Mouse (Mus musculus) forebrain, embryonic 11.5 days (tissue): ENCODE measurements around the gene Kctd14. TPM values are rescaled to one million over a fixed set of nuclear protein-coding genes. Genes with fewer than 3 reads are reported as not detected.
"Not testable (repeated sequence)": the region's sequence is repeated elsewhere in the genome, so short reads cannot be mapped to it uniquely, and the experiment has no call there.

Experiments
- ATAC-seq: fragments of 200-750 bp; cut with Nextera tagmentation; replicated peaks from 2 replicates; pipeline ENCODE4 v1.8.0; 2017; ENCODE audit warnings: moderate TSS enrichment; ENCODE audit not compliant: low FRiP score
- DNase-seq: peaks from one replicate; pipeline ENCODE4 v3.0.0-alpha.2; 2017; ENCODE audit warnings: low spot score
- H3K27ac ChIP-seq: fragments of 300-500 bp; sonication (generic); 2 replicates; pipeline ENCODE4 v1.5.1; 2014; ENCODE audit warnings: low read depth, low read length
- H3K27me3 ChIP-seq: fragments of 300-500 bp; sonication (generic); 2 replicates; pipeline ENCODE4 v1.6.1; 2014; ENCODE audit warnings: mild to moderate bottlenecking, low read length, mixed read lengths; ENCODE audit not compliant: control insufficient read depth, insufficient read depth
- H3K36me3 ChIP-seq: fragments of 300-500 bp; sonication (generic); 2 replicates; pipeline ENCODE4 v1.6.1; 2014; ENCODE audit warnings: mild to moderate bottlenecking, low read length, moderate library complexity, mixed read lengths; ENCODE audit not compliant: control insufficient read depth, insufficient read depth
- H3K4me1 ChIP-seq: fragments of 300-500 bp; sonication (generic); replicated peaks from 2 replicates; pipeline ENCODE4 v1.6.1; 2014; ENCODE audit warnings: low read length, mixed read lengths; ENCODE audit not compliant: control insufficient read depth, insufficient read depth
- H3K4me2 ChIP-seq: fragments of 300-500 bp; sonication (generic); 2 replicates; pipeline ENCODE4 v1.6.1; 2014; ENCODE audit warnings: low read depth, mild to moderate bottlenecking, low read length, moderate library complexity, mixed read lengths; ENCODE audit not compliant: severe bottlenecking
- H3K4me3 ChIP-seq: fragments of 300-500 bp; sonication (generic); 2 replicates; pipeline ENCODE4 v1.5.1; 2014; ENCODE audit warnings: low read depth, low read length
- H3K9ac ChIP-seq: fragments of 300-500 bp; sonication (generic); 2 replicates; pipeline ENCODE4 v1.6.1; 2014; ENCODE audit warnings: low read length
- H3K9me3 ChIP-seq: fragments of 300-500 bp; sonication (generic); 2 replicates; pipeline ENCODE4 v1.6.1; 2016; ENCODE audit warnings: low read length, mixed read lengths; ENCODE audit not compliant: control insufficient read depth
- WGBS: fragments of 180-500 bp; shearing (Covaris S2); extraction: QIAGEN DNeasy Blood & Tissue Kit; methylation state at CpG from one replicate; pipeline ENCODE4 v1.1.7; 2014; 5-methylcytosine and 5-hydroxymethylcytosine counted together
- polyA plus RNA-seq: library from polyadenylated mRNA; unstranded; fragments of >200 nt; fragmentation: Nextera tagmentation; extraction: Ambion mirVana; gene quantifications from 2 replicates; pipeline ENCODE4 v1.2.1, GENCODE M21; 2014

Kctd14 gene
- 0.87 and 1.3 TPM in 2 replicates for polyA plus RNA-seq

DNA sequence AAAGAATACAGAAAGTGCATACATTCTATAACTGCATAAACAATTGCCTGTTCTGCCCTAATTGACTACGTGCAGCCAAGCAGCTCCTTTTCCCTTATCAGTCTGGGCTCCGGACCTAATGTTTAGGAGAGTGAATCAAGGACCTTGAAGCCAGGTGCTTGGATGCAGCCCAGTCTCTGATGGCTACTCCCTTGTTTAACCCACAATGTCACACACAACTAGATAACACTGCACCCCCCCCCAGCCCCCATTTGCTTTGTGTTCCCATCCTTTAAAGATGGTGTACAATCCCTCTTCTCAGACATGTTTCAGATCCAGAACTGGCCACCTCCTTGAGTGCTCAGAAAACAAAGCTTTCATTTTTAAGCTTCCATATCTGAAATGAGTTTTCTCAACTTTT, at the start of gene Kctd14:
Kctd14 (plus strand) TSS at position 301 of the 400 bp plus-strand sequence.
- not testable (repeated sequence) for H3K4me3 ChIP-seq, H3K36me3 ChIP-seq, H3K9me3 ChIP-seq, ATAC-seq, DNase-seq, H3K4me1 ChIP-seq, H3K9ac ChIP-seq, H3K4me2 ChIP-seq, H3K27me3 ChIP-seq, H3K27ac ChIP-seq
- 83% methylated on average over 2 of the region's 2 CpGs for WGBS

DNA sequence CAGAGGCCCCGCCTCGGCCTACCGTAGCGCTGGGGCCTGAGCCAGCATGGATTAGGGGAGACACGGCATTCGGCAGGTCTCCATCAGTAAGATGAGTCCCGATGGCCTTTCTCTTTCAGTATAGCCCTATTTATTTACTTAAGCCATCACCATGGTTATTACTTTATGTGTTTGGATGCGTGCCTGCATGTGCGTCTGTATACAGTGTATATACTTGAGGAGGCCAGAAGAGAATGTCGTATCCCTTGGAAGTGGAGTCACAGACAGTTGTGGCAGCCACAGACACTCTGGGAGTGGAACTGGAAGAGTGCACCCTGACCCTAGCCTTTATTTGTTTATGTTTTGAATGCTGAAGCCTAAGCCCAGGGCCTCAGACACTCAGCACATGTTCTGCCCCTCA, 44.0 kb upstream of the Kctd14 start:
- DNase-seq: no peak
- peaks cover 2% of the 10 kb centered on the region; the same call in 1 of the 2 replicates for H3K36me3 ChIP-seq
- H3K9ac ChIP-seq: no peak overlapping the region
- no peaks in the 10 kb centered on the region for H3K27me3 ChIP-seq
- no peak overlapping the region for H3K4me2 ChIP-seq
- 95% methylated on average over 10 of the region's 10 CpGs for WGBS
- no peak overlapping the region for H3K27ac ChIP-seq
- H3K4me3 ChIP-seq: no peak overlapping the region
- no peaks in the 10 kb centered on the region for H3K9me3 ChIP-seq
- no peaks in the 10 kb centered on the region for H3K4me1 ChIP-seq
- ATAC-seq: no peak

- Histone ChIP-seq H3K9me3 (no peaks in the 10 kb centered on the region), H3K27me3 (no peaks in the 10 kb centered on the region), H3K9ac (no peak overlapping the region), H3K4me3 (no peak overlapping the region), H3K27ac (no peak overlapping the region), H3K4me1 (no peaks in the 10 kb centered on the region), H3K4me2 (no peak overlapping the region), H3K36me3 (peaks cover 2% of the 10 kb centered on the region; the same call in 1 of the 2 replicates)
- no peak for ATAC-seq
- WGBS: 93% methylated on average over 2 of the region's 2 CpGs
- no peak for DNase-seq
Observed at GRCm38 (mm10) chr7:97411106-97411505, 40.0 kb upstream of the Kctd14 start.

GRCm38 (mm10) chr7:97411575-97411974, 39.5 kb upstream of the Kctd14 start:
- ATAC-seq: no peak
- Histone ChIP-seq H3K9me3 (no peaks in the 10 kb centered on the region), H3K4me1 (no peaks in the 10 kb centered on the region), H3K4me3 (no peak overlapping the region), H3K9ac (no peak overlapping the region), H3K4me2 (no peak overlapping the region), H3K36me3 (peaks cover 2% of the 10 kb centered on the region; the same call in 1 of the 2 replicates), H3K27ac (no peak overlapping the region), H3K27me3 (no peaks in the 10 kb centered on the region)
- WGBS: 72% methylated on average over 3 of the region's 3 CpGs
- no peak for DNase-seq

DNA sequence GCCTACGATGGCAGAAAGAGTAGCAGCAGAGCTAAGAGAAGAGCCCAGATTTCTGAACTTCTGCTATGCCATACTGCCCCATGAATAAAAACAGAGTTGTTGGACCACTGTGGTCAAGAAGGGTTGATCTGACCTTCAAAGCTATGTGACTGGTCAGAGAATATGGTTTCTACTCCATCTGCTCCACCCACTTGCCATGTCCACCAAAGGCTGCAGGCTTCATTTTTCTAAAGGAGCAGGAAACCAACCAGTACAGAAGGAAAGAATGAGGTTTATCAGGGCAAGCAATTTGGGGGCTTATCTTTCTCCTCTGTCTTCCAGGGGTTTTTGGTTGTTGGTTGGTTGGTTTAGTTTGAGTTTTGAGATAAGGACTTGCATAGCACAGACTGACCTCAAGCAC, 37.1 kb upstream of the Kctd14 start:
- no peaks in the 10 kb centered on the region for H3K27me3 ChIP-seq
- H3K4me1 ChIP-seq: no peaks in the 10 kb centered on the region
- H3K4me3 ChIP-seq: no peak overlapping the region
- H3K9me3 ChIP-seq: no peaks in the 10 kb centered on the region
- no peak overlapping the region for H3K9ac ChIP-seq
- DNase-seq (no peak), ATAC-seq (no peak)
- H3K27ac ChIP-seq: no peak overlapping the region
- peaks cover 2% of the 10 kb centered on the region; the same call in 1 of the 2 replicates for H3K36me3 ChIP-seq
- 100% methylated on average over 1 of the region's 1 CpGs for WGBS
- no peak overlapping the region for H3K4me2 ChIP-seq

DNA sequence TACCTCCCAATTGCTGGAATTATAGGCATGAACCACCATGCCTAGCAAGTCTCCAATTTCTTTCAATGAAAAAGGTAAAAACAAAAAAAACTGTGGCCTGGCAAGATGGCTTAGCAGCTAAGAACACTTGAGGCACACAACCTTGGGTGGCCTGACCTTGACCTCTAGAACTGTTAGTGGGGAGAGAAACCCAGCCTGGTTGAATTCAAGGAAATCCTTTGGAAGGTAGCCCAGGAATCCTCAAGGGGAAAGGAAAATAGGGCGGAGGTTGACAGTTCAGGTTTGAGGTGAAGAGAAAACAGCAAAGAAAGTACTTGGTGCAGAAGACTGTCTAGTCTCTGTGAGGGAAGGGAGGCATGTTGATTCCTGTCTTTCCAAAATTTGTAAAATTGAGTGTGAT, 36.7 kb upstream of the Kctd14 start:
- H3K9ac ChIP-seq: no peak overlapping the region
- no peak overlapping the region for H3K27ac ChIP-seq
- 97% methylated on average over 1 of the region's 1 CpGs for WGBS
- DNase-seq (no peak), ATAC-seq (no peak)
- H3K4me2 ChIP-seq: no peak overlapping the region
- H3K27me3 ChIP-seq: no peaks in the 10 kb centered on the region
- no peaks in the 10 kb centered on the region for H3K9me3 ChIP-seq
- H3K36me3 ChIP-seq: peaks cover under 1% of the 10 kb centered on the region; the same call in 1 of the 2 replicates
- no peak overlapping the region for H3K4me3 ChIP-seq
- no peaks in the 10 kb centered on the region for H3K4me1 ChIP-seq

DNA sequence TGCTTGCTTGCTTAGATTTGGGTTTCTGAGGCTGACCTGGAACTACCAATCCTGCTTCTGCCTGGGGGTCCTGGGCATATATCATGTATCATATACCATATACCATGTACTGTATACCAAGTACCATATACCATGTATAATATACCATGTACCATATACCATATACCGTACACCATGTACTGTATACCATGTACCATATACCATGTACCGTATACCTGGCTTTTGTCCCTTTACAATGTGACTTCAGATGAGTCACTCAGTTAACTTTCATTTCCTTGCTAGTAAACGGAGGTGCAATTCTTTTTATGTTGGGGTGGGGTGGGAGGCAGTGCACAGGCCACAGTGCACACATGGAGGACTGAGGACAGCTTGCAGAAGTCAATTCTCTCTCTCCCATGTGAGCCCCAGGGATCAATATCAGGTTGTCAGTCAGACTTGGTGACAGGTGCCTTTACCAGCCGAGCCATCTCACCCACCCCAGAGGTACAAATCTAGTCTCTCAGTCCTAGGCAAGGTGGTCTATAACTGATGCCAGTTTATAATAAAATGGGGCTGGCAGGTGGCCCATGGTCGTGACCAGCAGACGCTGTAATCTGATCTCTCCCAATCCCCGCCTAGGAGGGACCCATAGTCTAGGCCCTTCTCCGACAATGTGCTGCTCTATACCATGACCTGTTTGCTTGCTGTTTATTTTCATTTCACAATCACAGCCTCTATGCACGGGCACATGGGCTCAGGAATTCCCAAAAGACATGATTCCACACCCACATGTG, 36.0 kb upstream of the Kctd14 start:
- WGBS: 68% methylated on average over 9 of the region's 9 CpGs
- no peak for ATAC-seq

DNA sequence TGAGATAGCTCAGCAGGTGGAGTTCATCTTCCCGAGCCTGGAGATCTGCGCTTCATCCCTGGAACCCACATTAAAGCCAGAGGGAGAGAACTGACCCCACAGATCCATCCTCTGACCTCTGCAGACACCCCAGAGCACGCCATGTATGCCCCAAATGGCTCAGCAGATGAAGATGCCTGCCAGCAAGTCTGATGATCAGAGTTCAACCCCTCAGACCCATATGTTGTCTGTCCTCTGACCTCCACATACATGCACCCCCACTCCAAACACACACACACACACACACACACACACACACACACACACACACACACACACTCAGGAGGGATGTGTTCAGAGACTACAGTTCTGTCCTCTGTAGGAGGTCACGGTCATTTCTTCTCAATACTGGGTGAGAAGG, 34.6 kb upstream of the Kctd14 start:
- no peak for ATAC-seq
- 87% methylated on average over 4 of the region's 4 CpGs for WGBS

More for the DNA sequence above, 36.0 kb upstream of the Kctd14 start:
- no peaks in the 10 kb centered on the region for H3K9me3 ChIP-seq
- DNase-seq: no peak
- H3K27me3 ChIP-seq: no peaks in the 10 kb centered on the region
- H3K9ac ChIP-seq: no peak overlapping the region
- H3K36me3 ChIP-seq: no peaks in the 10 kb centered on the region; the same call in 1 of the 2 replicates
- H3K4me1 ChIP-seq: no peaks in the 10 kb centered on the region
- no peak overlapping the region for H3K27ac ChIP-seq
- H3K4me3 ChIP-seq: no peak overlapping the region
- no peak overlapping the region for H3K4me2 ChIP-seq

More for the DNA sequence above, 34.6 kb upstream of the Kctd14 start:
- no peak overlapping the region for H3K4me2 ChIP-seq
- DNase-seq: no peak
- H3K4me3 ChIP-seq: no peak overlapping the region
- H3K9me3 ChIP-seq: no peaks in the 10 kb centered on the region
- no peaks in the 10 kb centered on the region for H3K27me3 ChIP-seq
- no peaks in the 10 kb centered on the region; the same call in 1 of the 2 replicates for H3K36me3 ChIP-seq
- no peak overlapping the region for H3K27ac ChIP-seq
- H3K4me1 ChIP-seq: no peaks in the 10 kb centered on the region
- no peak overlapping the region for H3K9ac ChIP-seq
